Mouse (Mus musculus) heart, postnatal 0 days (tissue): ENCODE measurements around the gene Sec61a1. TPM values are rescaled to one million over a fixed set of nuclear protein-coding genes. Genes with fewer than 3 reads are reported as not detected.
A peak's percentile ranks its signal among the peaks of the same experiment; 100 is the strongest.

Experiments
- ATAC-seq: fragments of 200-750 bp; cut with Nextera tagmentation; 2 replicates; pipeline ENCODE4 v1.8.0; 2017; ENCODE audit warnings: low read depth, moderate number of reproducible peaks, moderate library complexity; ENCODE audit not compliant: insufficient read depth
- DNase-seq: peaks from one replicate; pipeline ENCODE4 v3.0.0-alpha.2; 2016; ENCODE audit warnings: low spot score
- H3K27ac ChIP-seq: fragments of 300-500 bp; sonication (generic); 2 replicates; pipeline ENCODE4 v1.5.1; 2014; ENCODE audit warnings: low read depth, mild to moderate bottlenecking
- H3K27me3 ChIP-seq: fragments of 300-500 bp; sonication (generic); 2 replicates; pipeline ENCODE4 v1.6.1; 2014; ENCODE audit warnings: low read length, mixed read lengths; ENCODE audit not compliant: control insufficient read depth, insufficient read depth
- H3K36me3 ChIP-seq: fragments of 300-500 bp; sonication (generic); replicated peaks from 2 replicates; pipeline ENCODE4 v1.6.1; 2014; ENCODE audit warnings: low read length, mixed read lengths; ENCODE audit not compliant: control insufficient read depth, insufficient read depth
- H3K4me1 ChIP-seq: fragments of 300-500 bp; sonication (generic); 2 replicates; pipeline ENCODE4 v1.6.1; 2014; ENCODE audit warnings: antibody characterized with exemption; ENCODE audit not compliant: control insufficient read depth, insufficient read depth
- H3K4me2 ChIP-seq: fragments of 300-500 bp; sonication (generic); 2 replicates; pipeline ENCODE4 v1.6.1; 2014; ENCODE audit warnings: low read depth, mild to moderate bottlenecking, low read length, moderate library complexity
- H3K4me3 ChIP-seq: fragments of 300-500 bp; sonication (generic); 2 replicates; pipeline ENCODE4 v1.5.1; 2014; ENCODE audit warnings: low read depth, low read length
- H3K9ac ChIP-seq: fragments of 300-500 bp; sonication (generic); replicated peaks from 2 replicates; pipeline ENCODE4 v1.6.1; 2014; ENCODE audit warnings: low read depth, low read length, mixed read lengths
- H3K9me3 ChIP-seq: fragments of 300-500 bp; sonication (generic); replicated peaks from 2 replicates; pipeline ENCODE4 v1.6.1; 2016; ENCODE audit warnings: low read length; ENCODE audit not compliant: control insufficient read depth
- CTCF ChIP-seq: IDR thresholded peaks from 2 replicates; pipeline ENCODE4 v1.5.1; 2016; ENCODE audit warnings: antibody characterized with exemption, control low read depth, low read depth
- EP300 ChIP-seq: IDR thresholded peaks from 2 replicates; pipeline ENCODE4 v1.6.1; 2016; ENCODE audit warnings: antibody characterized with exemption, low read depth
- WGBS: fragments of 180-500 bp; shearing (Covaris S2); extraction: QIAGEN DNeasy Blood & Tissue Kit; methylation state at CpG from one replicate; pipeline ENCODE4 v1.1.7; 2014; 5-methylcytosine and 5-hydroxymethylcytosine counted together
- polyA plus RNA-seq: library from polyadenylated mRNA; unstranded; fragments of >200 nt; fragmentation: Nextera tagmentation; extraction: Ambion mirVana; gene quantifications from 2 replicates; pipeline ENCODE4 v1.2.1, GENCODE M21; 2015
- total RNA-seq: library from RNA; depleted of rRNA; stranded (reverse); fragments of >200 nt; gene quantifications from 2 replicates; pipeline ENCODE4 v1.2.3, GENCODE M21; 2014; ENCODE audit warnings: low replicate concordance; rRNA removed

The Sec61a1 gene
- total and polyA plus RNA-seq, 2 experiments from 2014 or later, result 85.9 to 131 TPM

DNA sequence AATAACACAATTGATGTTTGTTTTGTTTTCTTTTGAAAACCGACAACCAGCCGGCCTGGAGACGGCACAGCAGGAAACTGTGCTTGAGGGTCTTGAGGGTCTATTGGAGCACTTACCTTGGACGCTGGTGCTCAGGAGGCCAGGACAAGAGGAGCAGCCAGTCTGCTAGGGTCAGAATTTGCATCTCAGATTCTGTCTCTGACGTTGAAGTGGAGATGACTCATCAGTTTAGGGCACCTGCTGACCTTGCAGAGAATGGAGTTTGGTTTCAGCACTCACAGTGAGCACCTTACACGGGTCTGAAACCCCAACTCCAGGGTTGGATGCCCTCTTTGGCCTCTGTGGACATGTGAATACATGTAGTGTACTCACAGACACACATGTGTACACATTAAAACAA is 48.8 kb downstream of the Sec61a1 start:
- H3K4me1 ChIP-seq, result peaks cover 9% of the 10 kb centered on the region
- no peaks in the 10 kb centered on the region for H3K9me3 ChIP-seq
- no peak for ATAC-seq
- H3K27me3 ChIP-seq, result no peaks in the 10 kb centered on the region
- no peak overlapping the region for H3K9ac ChIP-seq
- no peak overlapping the region for H3K4me2 ChIP-seq
- no peak overlapping the region for H3K27ac ChIP-seq
- H3K36me3 ChIP-seq, result peaks cover 67% of the 10 kb centered on the region
- 71% methylated on average over 6 of the region's 6 CpGs for WGBS
- no peak overlapping the region for H3K4me3 ChIP-seq
- TF ChIP-seq EP300, result no peak
- DNase-seq, result no peak

DNA sequence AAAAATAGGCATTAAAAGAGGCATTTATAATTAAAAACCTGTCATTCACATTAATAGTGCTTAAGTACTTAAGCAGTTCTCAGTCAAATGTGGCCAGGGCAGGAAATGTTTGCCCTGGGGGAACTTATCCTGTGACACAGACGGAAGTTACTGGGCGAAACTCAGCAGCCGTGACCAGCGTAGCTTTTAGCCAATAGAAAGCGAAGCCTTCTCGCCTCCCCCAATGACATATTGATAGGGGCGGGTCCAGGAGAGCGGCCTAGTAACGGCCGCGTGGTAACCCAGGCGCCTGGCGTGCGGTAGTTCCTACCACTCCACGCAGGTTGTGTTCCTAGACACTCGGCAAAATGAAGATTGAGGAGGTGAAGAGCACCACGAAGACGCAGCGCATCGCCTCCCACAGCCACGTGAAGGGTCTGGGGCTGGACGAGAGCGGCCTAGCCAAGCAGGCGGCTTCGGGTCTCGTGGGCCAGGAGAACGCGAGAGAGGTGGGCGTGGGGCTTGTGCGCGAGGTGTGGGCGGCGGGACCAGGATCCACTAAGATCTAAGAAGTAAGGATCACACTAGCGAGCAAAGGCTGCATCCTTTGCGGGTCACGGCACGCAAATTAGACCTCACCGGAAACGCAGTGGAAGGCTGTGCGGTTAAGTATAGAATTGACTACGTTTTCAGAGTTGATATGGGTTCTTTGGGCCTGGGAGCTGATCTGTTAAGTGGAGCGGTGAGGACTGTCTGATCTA is 53.4 kb downstream of the Sec61a1 start, which contains the start of gene Ruvbl1:
Gene Ruvbl1, plus strand, starts transcription at position 229 of the 740 bp plus-strand sequence.
- TF ChIP-seq CTCF, result no peak
- no peak for TF ChIP-seq EP300
- DNase-seq (peak; percentile 96), ATAC-seq (peak; percentile 100)
- WGBS, result 3% methylated on average over 37 of the region's 42 CpGs
- peaks cover 9% of the 10 kb centered on the region for H3K4me1 ChIP-seq
- H3K4me3 ChIP-seq, result peak within 1 kb of the TSS; percentile 80
- H3K9ac ChIP-seq, result peak within 1 kb of the TSS; percentile 86
- peaks cover 26% of the 10 kb centered on the region for H3K36me3 ChIP-seq
- no peak within 1 kb of the TSS for H3K27ac ChIP-seq
- H3K4me2 ChIP-seq, result peak within 1 kb of the TSS; percentile 86
- no peaks in the 10 kb centered on the region for H3K27me3 ChIP-seq
- no peaks in the 10 kb centered on the region for H3K9me3 ChIP-seq

DNA sequence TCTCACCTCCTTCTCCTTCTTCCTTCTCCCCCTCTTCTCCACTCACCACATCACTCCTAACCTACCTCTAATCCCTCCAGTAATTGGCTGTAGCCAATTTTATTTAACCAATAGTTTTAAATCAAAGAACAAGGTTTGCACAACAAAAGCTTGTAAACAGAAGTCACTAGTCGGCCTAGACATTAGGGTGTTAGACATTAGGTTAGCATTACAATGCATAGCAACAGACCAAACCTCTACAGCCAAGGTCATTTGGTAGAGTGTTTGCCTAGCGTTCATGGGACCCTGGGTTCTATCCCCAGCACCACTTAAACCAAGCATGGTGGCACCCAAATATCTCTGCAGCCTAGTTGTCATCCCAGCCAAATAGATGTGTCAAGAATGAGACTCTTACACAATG is 64.2 kb downstream of the Sec61a1 start:
- DNase-seq, result no peak
- TF ChIP-seq CTCF, result no peak
- TF ChIP-seq EP300, result no peak
- no peak overlapping the region for H3K9ac ChIP-seq
- no peaks in the 10 kb centered on the region for H3K36me3 ChIP-seq
- ATAC-seq, result no peak
- WGBS, result 54% methylated on average over 2 of the region's 2 CpGs
- no peak overlapping the region for H3K4me3 ChIP-seq
- no peaks in the 10 kb centered on the region for H3K9me3 ChIP-seq
- no peak overlapping the region for H3K27ac ChIP-seq
- H3K4me1 ChIP-seq, result no peaks in the 10 kb centered on the region
- H3K4me2 ChIP-seq, result no peak overlapping the region
- H3K27me3 ChIP-seq, result no peaks in the 10 kb centered on the region

Other genes starting within 250 kb of the Sec61a1 start
- 12.9 and 25.6 TPM in 2 replicates for gene Eefsec, start 72.4 kb downstream of the Sec61a1 start, total RNA-seq
- 11.3 and 12.8 TPM in 2 replicates for gene Eefsec, start 72.4 kb downstream of the Sec61a1 start, polyA plus RNA-seq
- 12.2 and 27.4 TPM in 2 replicates for gene Ruvbl1, start 53.5 kb downstream of the Sec61a1 start, total RNA-seq
- gene Ruvbl1, start 53.5 kb downstream of the Sec61a1 start, polyA plus RNA-seq, result 42.3 and 44.9 TPM in 2 replicates
- gene Kbtbd12, start 119.0 kb upstream of the Sec61a1 start, total RNA-seq, result 16.1 and 46.4 TPM in 2 replicates
- 52.1 and 54.2 TPM in 2 replicates for gene Kbtbd12, start 119.0 kb upstream of the Sec61a1 start, polyA plus RNA-seq
- 147 and 162 TPM in 2 replicates for gene Mgll, start 205.5 kb upstream of the Sec61a1 start, total RNA-seq
- 122 and 134 TPM in 2 replicates for gene Mgll, start 205.5 kb upstream of the Sec61a1 start, polyA plus RNA-seq